Mouse (Mus musculus): ENCODE data around the gene Ndufv1. TPM values are rescaled to one million over a fixed set of nuclear protein-coding genes. Genes with fewer than 3 reads are reported as not detected.
A peak's percentile ranks its signal among the peaks of the same experiment; 100 is the strongest.
"Not testable (repeated sequence)": the region's sequence is repeated elsewhere in the genome, so short reads cannot be mapped to it uniquely, and the experiment has no call there.

Ndufv1 gene
- polyA plus RNA-seq, 1 experiment from 2014 or later: 618 TPM

DNA sequence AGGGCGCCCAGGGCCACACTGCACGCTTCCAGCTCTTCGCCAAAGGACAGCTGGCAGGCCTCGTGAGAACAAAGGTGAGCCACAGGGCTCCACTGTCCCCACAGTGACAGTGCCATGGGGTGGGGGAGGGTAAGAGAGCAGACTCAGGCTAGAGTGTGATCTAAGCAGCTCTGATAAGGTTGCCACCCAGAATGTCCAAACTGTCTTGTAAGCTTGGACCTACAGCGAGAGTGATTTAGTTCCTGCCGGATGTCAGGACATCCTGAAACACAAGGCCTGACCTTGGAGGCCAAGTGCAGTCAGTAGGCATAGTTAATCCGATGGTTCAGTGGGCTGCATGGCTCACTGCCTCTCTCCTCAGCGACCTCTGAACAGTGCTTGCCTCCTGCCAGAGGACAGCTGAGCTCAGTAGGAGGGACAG, 27.3 kb downstream of the Ndufv1 start:
- no peak overlapping the region for H3K9ac ChIP-seq (ENCODE audit: low read length)

DNA sequence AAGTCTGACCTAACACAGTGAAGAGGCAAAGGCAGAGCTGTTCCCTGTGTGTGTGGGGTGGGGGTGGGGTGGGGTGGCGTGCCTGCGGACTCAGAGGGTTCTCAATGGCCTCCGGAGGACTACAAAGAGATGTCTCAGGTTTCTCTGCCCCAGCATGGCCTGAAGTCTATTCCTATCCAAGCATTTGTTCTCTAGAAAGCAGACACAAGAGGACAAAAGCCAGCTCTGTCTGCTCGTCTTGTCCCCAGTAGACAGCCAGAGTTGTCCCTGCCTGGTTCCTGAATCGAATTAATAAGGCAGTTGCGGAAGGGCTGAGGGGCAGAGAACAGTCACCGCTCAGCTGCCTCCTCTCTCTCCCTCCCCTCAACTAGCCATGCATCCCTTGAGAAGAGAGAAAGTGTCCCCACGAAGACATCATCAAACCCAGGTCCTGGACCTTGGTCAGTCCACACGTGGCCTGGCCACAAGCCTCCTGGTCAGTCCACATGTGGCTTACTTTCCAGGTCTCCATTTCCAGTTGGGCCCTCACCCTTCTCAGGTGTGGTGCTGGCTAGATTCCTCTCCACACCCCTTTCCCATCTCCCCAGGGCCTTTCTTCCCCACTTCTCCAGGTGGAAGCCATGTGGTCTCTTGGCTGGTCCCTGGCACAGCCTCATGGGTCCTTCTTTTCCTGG, 28.9 kb downstream of the Ndufv1 start:
- Histone ChIP-seq H3K9me3 (replicated peaks; ENCODE audit: control insufficient read depth, low read length) (no peaks in the 10 kb centered on the region), H3K4me1 (ENCODE audit: control insufficient read depth, insufficient read depth, low read length) (peaks cover 22% of the 10 kb centered on the region), H3K27ac (ENCODE audit: low read length) (no peak overlapping the region), H3K4me2 (ENCODE audit: low read depth, low read length) (no peak overlapping the region), H3K9ac (ENCODE audit: low read length) (no peak overlapping the region), H3K27me3 (ENCODE audit: control insufficient read depth, insufficient read depth, low read length) (no peaks in the 10 kb centered on the region), H3K4me3 (ENCODE audit: low read length) (no peak overlapping the region), H3K36me3 (ENCODE audit: control insufficient read depth, insufficient read depth) (0 out of 2 replicates have a peak, but pooled peaks cover 1% of the 10 kb centered on the region)
- WGBS: 56% methylated on average over 9 of the region's 9 CpGs
- ATAC-seq (replicated peaks; ENCODE audit: extremely low read depth, insufficient read depth, low FRiP score): no peak

More for the DNA sequence above, 27.3 kb downstream of the Ndufv1 start:
- 0 out of 2 replicates have a peak, but pooled peaks cover 4% of the 10 kb centered on the region for H3K36me3 ChIP-seq (ENCODE audit: control insufficient read depth, insufficient read depth)
- H3K27ac ChIP-seq (ENCODE audit: low read length): peak overlapping the region; percentile 82
- no peaks in the 10 kb centered on the region for H3K9me3 ChIP-seq (replicated peaks; ENCODE audit: control insufficient read depth, low read length)
- H3K4me3 ChIP-seq (ENCODE audit: low read length): no peak overlapping the region
- WGBS: 27% methylated on average over 8 of the region's 8 CpGs
- H3K4me1 ChIP-seq (ENCODE audit: control insufficient read depth, insufficient read depth, low read length): peaks cover 22% of the 10 kb centered on the region
- ATAC-seq (replicated peaks; ENCODE audit: extremely low read depth, insufficient read depth, low FRiP score): no peak
- no peak overlapping the region for H3K4me2 ChIP-seq (ENCODE audit: low read depth, low read length)
- H3K27me3 ChIP-seq (ENCODE audit: control insufficient read depth, insufficient read depth, low read length): no peaks in the 10 kb centered on the region

DNA sequence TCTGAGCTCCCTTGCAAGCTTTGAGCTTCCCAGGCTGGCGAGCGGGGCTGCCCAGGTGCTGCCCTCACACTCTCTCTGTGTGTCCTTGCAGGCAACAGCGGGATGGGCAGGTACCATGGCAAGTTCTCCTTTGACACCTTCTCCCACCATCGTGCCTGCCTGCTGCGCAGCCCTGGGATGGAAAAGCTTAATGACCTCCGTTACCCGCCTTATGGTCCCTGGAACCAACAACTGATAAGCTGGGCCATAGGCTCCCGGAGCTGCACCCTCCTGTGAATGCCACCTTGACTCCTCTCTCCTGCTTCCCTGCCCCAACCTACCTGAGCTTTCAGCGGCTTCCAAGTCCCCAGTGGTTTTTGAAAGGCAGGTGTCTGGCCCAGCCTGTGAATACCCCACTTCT, 31.7 kb downstream of the Ndufv1 start:
- no peaks in the 10 kb centered on the region for H3K9me3 ChIP-seq (replicated peaks; ENCODE audit: control insufficient read depth, low read length)
- H3K27me3 ChIP-seq (ENCODE audit: control insufficient read depth, insufficient read depth, low read length): no peaks in the 10 kb centered on the region
- no peak overlapping the region for H3K4me2 ChIP-seq (ENCODE audit: low read depth, low read length)
- no peak overlapping the region for H3K9ac ChIP-seq (ENCODE audit: low read length)
- peaks cover 11% of the 10 kb centered on the region for H3K4me1 ChIP-seq (ENCODE audit: control insufficient read depth, insufficient read depth, low read length)
- H3K27ac ChIP-seq (ENCODE audit: low read length): no peak overlapping the region
- WGBS: 71% methylated on average over 9 of the region's 9 CpGs
- H3K4me3 ChIP-seq (ENCODE audit: low read length): no peak overlapping the region
- ATAC-seq (replicated peaks; ENCODE audit: extremely low read depth, insufficient read depth, low FRiP score): no peak
- H3K36me3 ChIP-seq (ENCODE audit: control insufficient read depth, insufficient read depth): no peaks in the 10 kb centered on the region

DNA sequence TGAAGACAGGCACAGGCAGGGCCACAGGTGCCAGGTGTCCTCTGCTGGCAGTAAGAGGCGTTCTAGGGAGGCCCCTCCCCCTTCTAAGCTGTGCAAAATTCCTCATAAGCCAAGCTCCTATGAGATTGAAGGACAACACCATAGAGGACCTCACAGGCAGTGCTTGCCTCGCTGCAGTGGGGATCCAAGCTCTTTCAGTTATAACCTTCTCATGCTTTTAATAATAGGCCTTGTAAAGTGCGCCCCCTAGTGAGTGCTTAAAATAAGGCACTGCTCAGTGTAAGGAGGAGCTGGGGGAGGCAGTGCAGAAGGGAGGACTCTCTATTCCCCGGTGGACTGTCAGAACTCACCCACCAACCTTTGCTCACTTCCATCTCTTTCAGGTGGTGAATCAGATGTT, 32.3 kb downstream of the Ndufv1 start:
- 11% methylated on average over 4 of the region's 4 CpGs for WGBS
- Histone ChIP-seq H3K9me3 (replicated peaks; ENCODE audit: control insufficient read depth, low read length) (no peaks in the 10 kb centered on the region), H3K9ac (ENCODE audit: low read length) (no peak overlapping the region), H3K27me3 (ENCODE audit: control insufficient read depth, insufficient read depth, low read length) (no peaks in the 10 kb centered on the region), H3K36me3 (ENCODE audit: control insufficient read depth, insufficient read depth) (no peaks in the 10 kb centered on the region), H3K4me1 (ENCODE audit: control insufficient read depth, insufficient read depth, low read length) (peaks cover 5% of the 10 kb centered on the region), H3K4me3 (ENCODE audit: low read length) (no peak overlapping the region), H3K4me2 (ENCODE audit: low read depth, low read length) (no peak overlapping the region), H3K27ac (ENCODE audit: low read length) (no peak overlapping the region)
- peak; percentile 75; the same call in 1 of the 2 replicates for ATAC-seq (replicated peaks; ENCODE audit: extremely low read depth, insufficient read depth, low FRiP score)

DNA sequence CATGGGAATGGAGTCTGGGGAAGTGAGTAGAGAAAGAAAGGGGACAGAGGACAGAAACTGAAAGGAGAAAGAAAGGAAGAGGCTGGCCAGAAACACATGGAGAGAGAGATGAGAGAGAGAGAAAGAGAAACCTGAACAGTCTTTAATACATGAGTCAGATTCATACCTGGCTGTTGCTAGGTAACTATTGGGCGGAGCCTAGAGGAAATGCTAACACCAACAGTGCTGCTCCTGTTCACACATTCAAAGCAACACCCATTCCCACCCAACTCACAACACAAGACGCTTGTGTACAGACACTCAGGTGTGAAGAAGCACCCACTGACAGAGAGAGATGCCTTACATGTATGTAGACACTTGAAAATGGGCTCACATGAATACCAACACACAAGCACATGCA, 36.7 kb downstream of the Ndufv1 start:
- Histone ChIP-seq H3K9ac (ENCODE audit: low read length) (no peak overlapping the region), H3K4me2 (ENCODE audit: low read depth, low read length) (no peak overlapping the region), H3K4me3 (ENCODE audit: low read length) (no peak overlapping the region), H3K4me1 (ENCODE audit: control insufficient read depth, insufficient read depth, low read length) (no peaks in the 10 kb centered on the region), H3K9me3 (replicated peaks; ENCODE audit: control insufficient read depth, low read length) (no peaks in the 10 kb centered on the region), H3K27me3 (ENCODE audit: control insufficient read depth, insufficient read depth, low read length) (no peaks in the 10 kb centered on the region), H3K36me3 (ENCODE audit: control insufficient read depth, insufficient read depth) (no peaks in the 10 kb centered on the region), H3K27ac (ENCODE audit: low read length) (no peak overlapping the region)
- 77% methylated on average over 2 of the region's 2 CpGs for WGBS
- no peak for ATAC-seq (replicated peaks; ENCODE audit: extremely low read depth, insufficient read depth, low FRiP score)

DNA sequence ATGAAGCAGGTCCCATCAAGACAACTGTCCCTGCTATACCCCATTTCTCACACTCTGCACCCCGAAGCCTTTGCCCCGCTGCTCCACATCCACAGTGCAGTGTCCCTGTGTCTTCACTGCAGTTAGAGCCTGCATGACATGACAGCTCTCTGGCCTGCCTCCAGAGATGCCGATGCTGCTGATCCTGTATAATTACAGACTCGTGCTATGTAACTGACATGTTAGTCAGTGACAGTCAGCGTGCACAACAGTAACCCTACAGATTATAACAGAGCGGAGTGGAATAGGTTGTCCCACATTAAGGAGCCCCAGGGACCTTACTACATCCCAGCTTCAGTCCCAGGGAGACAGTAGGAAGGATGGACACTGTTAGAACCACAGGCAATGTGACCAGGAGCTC, 38.0 kb downstream of the Ndufv1 start:
- not testable (repeated sequence) for H3K9me3 ChIP-seq (replicated peaks; ENCODE audit: control insufficient read depth, low read length); ATAC-seq (replicated peaks; ENCODE audit: extremely low read depth, insufficient read depth, low FRiP score); H3K27me3 ChIP-seq (ENCODE audit: control insufficient read depth, insufficient read depth, low read length); H3K4me1 ChIP-seq (ENCODE audit: control insufficient read depth, insufficient read depth, low read length); H3K9ac ChIP-seq (ENCODE audit: low read length); H3K36me3 ChIP-seq (ENCODE audit: control insufficient read depth, insufficient read depth); H3K27ac ChIP-seq (ENCODE audit: low read length); H3K4me2 ChIP-seq (ENCODE audit: low read depth, low read length); H3K4me3 ChIP-seq (ENCODE audit: low read length)
- WGBS: 74% methylated on average over 6 of the region's 6 CpGs

DNA sequence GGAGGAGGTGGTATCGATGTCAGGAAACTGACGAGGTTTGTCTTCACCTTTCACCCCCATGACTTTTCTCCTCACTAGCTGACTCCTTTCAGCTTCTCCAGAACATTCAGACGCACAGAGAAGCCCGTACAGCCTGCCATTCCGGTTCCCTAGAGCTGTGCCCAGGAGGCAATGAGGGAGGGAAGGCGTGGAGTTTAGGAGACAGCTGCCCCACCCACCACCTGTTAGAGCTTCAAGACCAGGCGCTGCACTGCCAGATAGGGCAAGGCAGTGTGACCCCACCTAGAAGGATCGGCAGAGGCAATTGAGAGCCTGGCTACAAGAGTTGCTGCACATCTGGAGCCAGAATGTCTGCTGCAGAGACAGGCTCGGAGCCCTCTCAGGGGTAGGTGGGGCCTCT, 40.4 kb downstream of the Ndufv1 start, which contains the start of gene Aldh3b2:
Gene Aldh3b2 (plus strand): TSS at position 100 of the 400 bp plus-strand sequence.
- Histone ChIP-seq H3K4me3 (ENCODE audit: low read length) (no peak within 1 kb of the TSS), H3K9ac (ENCODE audit: low read length) (no peak within 1 kb of the TSS), H3K4me1 (ENCODE audit: control insufficient read depth, insufficient read depth, low read length) (0 out of 2 replicates have a peak, but pooled peaks cover 1% of the 10 kb centered on the region), H3K36me3 (ENCODE audit: control insufficient read depth, insufficient read depth) (no peaks in the 10 kb centered on the region), H3K27me3 (ENCODE audit: control insufficient read depth, insufficient read depth, low read length) (no peaks in the 10 kb centered on the region; the same call in 1 of the 2 replicates), H3K4me2 (ENCODE audit: low read depth, low read length) (no peak within 1 kb of the TSS), H3K27ac (ENCODE audit: low read length) (no peak within 1 kb of the TSS), H3K9me3 (replicated peaks; ENCODE audit: control insufficient read depth, low read length) (no peaks in the 10 kb centered on the region)
- ATAC-seq (replicated peaks; ENCODE audit: extremely low read depth, insufficient read depth, low FRiP score): no peak
- WGBS: 50% methylated on average over 9 of the region's 9 CpGs

DNA sequence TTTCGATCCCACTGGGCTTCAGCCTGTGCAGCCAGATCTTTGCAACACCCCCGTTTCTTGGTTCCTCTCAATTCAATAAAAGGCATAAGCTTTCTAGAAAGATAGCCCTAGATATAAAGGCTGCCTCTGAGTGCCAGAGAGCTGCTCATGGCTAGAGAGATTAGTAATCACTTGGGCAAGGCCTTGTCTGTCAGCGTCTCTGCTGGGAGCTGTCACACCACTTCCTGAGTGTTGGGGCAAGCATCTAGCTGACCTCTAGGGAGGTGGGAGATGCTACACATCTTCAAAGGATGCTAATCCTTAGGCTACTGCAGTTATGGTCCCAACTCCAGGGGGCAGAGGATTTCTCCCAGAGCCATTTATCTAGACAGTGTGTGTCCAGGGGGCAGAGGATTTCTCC, 45.3 kb downstream of the Ndufv1 start:
- Histone ChIP-seq H3K4me2 (ENCODE audit: low read depth, low read length) (no peak overlapping the region), H3K4me1 (ENCODE audit: control insufficient read depth, insufficient read depth, low read length) (0 out of 2 replicates have a peak, but pooled peaks cover 3% of the 10 kb centered on the region), H3K9me3 (replicated peaks; ENCODE audit: control insufficient read depth, low read length) (no peaks in the 10 kb centered on the region), H3K27ac (ENCODE audit: low read length) (no peak overlapping the region), H3K36me3 (ENCODE audit: control insufficient read depth, insufficient read depth) (no peaks in the 10 kb centered on the region), H3K9ac (ENCODE audit: low read length) (no peak overlapping the region), H3K4me3 (ENCODE audit: low read length) (no peak overlapping the region), H3K27me3 (ENCODE audit: control insufficient read depth, insufficient read depth, low read length) (no peaks in the 10 kb centered on the region; the same call in 1 of the 2 replicates)
- whole genome bisulfite sequencing: 35% methylated on average over 3 of the region's 3 CpGs
- no peak for ATAC-seq (replicated peaks; ENCODE audit: extremely low read depth, insufficient read depth, low FRiP score)

DNA sequence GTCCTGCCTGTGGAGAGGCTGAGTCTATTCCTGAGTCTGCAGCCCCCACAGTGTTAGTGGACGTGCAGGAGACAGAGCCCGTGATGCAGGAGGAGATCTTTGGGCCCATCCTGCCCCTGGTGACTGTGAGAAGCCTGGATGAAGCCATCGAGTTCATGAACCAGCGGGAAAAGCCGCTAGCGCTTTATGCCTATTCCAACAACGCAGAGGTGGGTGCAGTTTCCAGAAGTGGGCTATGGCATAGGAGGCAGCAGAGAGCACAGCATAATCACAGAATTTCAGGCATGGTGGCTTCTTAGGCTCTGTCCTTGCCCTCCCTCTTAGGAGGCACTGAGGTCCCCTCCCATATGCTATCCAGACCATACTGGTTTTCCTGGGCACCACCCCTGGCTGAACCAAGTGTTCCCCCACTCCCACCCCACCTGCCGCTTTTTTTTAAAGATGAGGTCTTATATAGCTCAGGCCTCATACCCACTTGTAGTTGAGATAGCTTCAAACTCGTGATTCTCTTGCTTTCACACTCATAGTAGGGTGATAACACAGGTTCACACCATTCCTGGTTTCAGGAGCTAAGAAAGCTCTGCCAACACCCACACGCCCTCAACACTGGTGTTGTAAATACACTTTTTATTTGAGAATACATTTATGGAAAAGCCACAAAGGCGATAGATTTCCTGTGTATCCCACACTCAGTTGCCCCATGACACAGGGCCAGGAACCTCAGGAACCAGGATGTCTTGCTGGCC, 46.1 kb downstream of the Ndufv1 start:
- Histone ChIP-seq H3K4me2 (ENCODE audit: low read depth, low read length) (no peak overlapping the region), H3K9me3 (replicated peaks; ENCODE audit: control insufficient read depth, low read length) (no peaks in the 10 kb centered on the region), H3K36me3 (ENCODE audit: control insufficient read depth, insufficient read depth) (no peaks in the 10 kb centered on the region), H3K4me3 (ENCODE audit: low read length) (no peak overlapping the region), H3K9ac (ENCODE audit: low read length) (no peak overlapping the region), H3K27me3 (ENCODE audit: control insufficient read depth, insufficient read depth, low read length) (no peaks in the 10 kb centered on the region; the same call in 1 of the 2 replicates), H3K4me1 (ENCODE audit: control insufficient read depth, insufficient read depth, low read length) (0 out of 2 replicates have a peak, but pooled peaks cover 3% of the 10 kb centered on the region), H3K27ac (ENCODE audit: low read length) (no peak overlapping the region)
- WGBS: 64% methylated on average over 11 of the region's 11 CpGs
- ATAC-seq (replicated peaks; ENCODE audit: extremely low read depth, insufficient read depth, low FRiP score): no peak
